Mouse (Mus musculus) thymus, postnatal 36 days (tissue): ENCODE measurements around the gene Trcg1.

Experiments used
- DNase-seq, 2 experiments: peaks; one replicate each; pipeline ENCODE4 v3.0.0; 2022; ENCODE audit warnings: mixed read lengths in 2 of 2

Trcg1 gene

DNA sequence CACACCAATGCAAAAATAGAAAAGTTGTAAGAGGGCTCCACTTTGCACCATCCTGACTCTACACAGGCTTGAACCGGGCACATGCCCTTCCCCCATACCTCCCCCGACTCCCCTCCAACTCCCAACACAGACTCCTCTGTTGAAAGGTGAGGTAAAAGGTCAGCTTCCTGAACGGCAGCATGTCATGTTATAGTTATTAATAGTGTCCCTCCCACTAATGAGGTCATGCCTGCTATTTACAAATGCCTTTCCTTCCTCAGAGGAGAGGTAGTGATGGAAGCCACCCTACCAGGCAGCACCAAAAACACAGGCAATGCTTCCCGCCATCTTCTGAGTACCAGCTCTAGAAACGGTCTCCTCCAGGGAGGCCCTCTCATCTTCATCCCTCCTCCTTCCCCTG, 28.8 kb downstream of the Trcg1 start:
- DNase-seq: no peak

DNA sequence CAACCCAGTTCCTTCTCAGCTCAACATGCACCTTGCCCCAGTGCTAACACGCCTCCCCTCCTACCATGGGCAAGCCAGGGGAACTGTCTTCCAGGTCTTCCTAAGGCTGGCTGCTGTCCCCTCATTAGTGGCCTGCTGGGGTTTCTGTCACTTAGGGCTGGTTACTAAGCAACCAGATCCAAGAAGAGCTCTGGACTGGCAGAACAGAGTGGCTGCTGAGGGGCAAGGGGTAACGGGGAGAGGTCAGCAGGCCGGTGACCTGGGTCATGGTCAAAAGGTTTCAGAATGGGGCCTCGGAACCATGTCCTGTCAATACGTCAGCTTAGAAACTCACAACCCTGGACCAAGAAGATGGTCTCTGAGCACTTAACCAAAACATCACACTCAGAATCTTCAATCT, 31.1 kb downstream of the Trcg1 start:
- no peak for DNase-seq

DNA sequence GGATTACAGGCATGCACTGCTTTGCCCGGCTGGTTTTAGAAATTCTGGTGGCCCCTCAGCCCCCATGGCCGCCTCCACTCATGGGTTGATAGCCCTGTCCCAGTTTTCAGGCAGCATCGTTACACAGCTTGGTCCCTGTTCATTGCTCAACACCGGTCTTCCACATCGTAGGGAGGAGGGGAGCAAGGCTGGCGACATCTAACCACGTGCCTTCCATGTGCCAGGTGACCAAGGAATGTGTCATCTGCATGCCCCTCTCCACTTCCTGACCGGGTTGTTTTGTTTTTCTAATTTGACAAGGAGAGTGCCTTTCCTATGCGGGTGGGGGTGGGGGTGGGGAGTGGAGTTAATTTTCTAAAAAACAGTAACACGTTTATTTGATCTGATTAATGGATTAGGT, 31.7 kb downstream of the Trcg1 start:
- no peak for DNase-seq

DNA sequence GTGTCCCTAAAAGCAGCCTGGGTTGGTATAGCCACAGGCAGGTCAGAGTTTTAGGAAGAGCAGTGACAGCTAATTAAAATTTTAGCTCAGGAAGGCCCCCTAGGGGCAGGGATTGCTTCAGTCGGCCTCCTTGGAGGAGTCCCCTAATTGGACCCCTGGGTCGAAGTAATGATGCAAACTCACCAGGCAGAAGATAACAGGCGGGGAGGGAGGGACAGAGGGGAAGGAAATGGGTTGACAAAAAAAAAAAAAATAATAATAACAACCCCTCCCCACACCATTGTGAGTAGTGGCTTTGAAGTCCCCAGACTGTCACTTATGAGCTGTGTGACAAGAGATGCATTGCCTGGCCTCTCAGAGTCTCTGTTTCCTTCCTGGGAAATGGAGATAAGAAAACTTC, 32.2 kb downstream of the Trcg1 start:
- DNase-seq: no peak

DNA sequence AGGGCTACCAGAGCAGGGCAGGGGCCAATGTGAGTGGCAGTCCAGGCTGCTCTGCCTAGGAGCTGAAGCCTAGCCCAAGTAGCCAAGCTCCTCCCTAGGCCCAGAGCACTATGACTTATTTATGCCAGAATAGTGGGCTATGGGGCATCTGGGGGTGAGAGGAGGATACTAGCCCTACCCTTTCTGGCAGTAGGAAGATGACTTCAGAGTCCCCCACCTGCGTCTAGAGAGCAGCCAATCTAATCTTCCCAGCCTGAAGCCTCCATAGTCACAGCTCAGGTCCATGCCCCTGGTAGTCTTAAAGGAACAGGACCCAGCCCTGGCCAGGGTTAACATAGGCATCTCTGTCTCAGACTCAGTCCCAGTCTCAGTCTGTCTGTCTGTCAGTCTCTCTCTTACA, 33.0 kb downstream of the Trcg1 start:
- no peak for DNase-seq

DNA sequence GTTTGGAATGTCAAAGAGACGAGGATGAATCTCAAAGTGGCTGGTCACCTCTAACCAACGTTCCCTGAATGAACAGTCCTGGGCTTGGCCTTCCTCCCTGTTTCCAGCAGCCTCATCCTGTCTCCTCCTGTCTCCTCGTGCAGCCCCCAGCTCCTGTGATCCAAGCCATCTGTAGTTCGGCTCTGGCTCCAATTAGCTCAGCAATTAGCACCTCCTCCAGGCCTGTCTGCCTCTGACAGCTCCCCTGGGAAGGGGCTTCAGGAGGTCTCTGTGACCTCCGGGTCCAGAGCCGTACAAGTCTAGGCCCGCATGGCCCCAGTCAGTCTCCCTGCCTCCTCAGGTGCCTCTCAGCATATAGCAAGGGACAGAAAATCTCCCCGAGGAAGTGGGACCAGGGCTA, 34.0 kb downstream of the Trcg1 start:
- no peak for DNase-seq

DNA sequence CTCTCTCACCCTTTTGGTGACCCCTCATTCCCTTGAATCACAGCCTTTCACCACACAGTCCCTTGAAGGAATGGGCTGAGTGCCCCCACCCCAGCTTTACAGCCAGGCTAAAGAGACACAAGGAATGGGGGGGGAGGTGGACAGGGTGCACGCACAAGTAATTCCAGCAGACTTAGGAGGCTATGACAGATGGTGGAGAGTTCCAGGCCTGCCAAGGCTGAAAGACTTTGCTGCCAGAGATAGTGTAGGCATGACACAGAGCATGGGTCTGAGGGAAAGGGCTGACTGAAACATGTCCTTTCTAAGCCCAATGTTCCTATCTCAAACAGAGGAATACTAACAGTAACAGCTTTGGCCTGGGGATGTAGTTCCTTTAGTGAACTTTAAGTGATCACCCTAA, 34.7 kb downstream of the Trcg1 start:
- DNase-seq: no peak

DNA sequence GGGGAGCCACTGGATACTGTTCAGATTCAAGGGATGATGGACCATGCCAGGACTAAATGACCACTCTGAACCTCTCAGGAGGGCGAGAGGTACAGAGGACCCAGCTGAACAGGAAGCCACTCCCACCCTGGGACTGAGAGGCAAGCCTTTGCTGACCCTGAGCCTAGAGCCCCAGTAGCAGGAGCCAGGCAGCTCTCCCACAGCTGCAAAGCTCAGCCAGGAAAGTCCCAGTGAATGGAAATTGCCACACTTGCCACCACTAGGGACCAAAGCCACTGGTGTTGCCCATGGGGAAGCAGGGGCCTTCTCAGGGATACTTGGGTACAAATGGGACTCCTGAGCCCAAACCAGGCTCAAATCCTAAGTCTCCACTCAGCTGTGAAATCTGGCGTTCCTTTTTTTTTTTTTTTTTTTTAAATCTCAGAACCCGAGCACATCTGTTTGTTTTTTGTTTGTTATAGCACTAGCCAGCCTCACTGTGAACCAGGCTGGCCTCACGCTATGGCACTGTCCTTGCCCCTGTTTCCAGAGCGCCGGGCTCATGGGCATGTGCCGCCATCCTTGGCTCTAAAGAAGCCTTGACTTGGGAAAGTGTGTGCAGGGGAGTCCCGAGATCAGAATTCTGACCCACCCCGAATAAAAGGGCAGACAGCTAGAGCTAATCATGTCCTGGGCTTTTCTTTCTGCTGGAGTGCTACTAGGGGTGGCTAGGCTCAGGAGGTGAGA, 35.6 kb downstream of the Trcg1 start:
- no peak for DNase-seq

DNA sequence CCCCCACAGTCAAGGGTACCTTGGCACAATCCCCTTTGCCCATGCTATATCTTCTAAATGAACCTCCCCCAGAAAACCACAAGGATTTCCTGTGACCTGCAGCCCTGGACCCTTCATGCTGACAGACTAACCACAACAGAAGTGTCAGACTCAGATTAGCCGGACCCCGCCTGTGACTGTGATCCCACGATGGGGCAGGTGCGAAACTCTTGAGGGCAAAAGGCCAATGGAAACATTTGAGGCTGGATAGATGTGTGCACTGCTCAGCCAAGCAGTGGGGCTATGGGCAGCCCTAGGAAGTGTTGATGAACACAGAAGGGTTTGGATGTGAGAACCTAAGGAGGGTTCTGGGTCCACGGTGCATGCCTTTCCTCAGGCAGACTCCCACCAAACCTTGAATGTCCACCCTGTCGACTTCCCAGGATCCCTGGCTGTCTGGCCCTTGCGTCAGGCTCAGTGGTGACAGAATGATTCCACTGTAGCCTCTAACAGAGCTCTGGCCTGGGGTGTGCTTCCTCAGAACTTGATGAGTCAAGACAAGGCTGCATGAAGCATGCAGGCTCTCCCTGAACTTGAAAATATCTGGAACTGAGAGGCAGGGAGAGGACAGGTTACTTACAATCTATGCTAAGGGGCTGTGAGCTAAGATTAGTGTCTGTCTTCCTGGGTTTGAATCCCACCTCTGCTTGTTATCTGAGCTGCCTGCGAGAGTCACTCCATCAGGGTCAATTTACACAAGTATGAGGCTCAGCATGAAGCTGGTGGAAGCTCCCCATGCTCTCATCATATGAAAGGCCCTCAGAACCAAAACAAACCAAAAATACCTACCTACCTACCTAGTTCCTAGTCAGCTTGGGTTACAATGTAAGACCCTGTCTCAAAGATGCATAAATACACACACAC, 36.8 kb downstream of the Trcg1 start:
- DNase-seq: peak in 1 of 2 experiments; percentile 29

DNA sequence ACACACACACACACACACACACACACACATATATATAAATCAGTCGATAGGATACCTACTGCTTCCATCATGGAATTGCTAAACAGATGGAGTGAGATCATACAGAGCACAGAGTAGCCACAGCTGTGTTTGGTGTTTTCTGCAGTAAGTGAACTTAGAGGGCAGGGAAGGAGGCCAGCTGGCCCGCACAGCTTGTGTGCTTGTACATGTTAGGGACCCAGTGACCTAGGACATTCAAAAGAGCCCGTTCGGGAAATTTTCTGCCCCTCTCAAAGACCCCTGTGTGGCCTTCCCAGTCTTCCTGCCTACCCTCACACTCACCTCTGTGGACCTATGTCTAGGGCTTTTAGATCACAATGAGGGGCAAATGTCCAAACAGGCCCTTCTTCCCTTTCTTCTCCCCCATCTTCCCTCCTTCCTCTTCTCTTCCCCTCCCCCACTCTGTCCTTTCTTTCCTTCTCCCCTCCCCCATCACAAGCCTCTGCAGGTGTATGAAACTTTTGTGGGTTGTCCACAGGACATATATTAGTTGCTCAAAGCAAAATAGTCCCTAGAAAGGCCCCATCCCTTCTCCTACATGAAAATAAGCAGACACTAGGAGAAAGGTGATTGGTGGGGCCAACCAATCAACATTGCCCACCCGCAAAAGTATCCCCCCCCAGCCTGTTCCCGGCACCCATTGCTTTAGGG, 37.6 kb downstream of the Trcg1 start:
- DNase-seq: no peak

DNA sequence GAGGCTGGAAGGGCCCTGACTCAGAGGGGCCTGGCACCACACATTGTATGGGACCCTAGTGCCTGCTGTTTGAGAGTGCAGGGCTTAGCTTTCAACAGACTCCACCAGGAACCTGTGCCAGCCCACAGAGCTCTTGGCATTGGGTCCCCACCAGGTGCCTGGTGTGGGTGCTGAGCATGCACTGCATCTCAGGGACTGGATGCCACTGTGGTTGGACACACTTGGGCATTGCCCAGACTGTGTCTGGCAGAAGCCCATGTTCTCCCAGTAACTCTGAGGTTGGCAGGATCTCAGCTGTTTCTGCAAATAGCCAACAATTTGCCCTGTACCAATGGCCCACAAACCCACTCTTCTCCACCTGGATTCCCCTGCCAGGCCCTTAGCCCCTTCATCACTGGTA, 40.0 kb downstream of the Trcg1 start:
- no peak for DNase-seq

DNA sequence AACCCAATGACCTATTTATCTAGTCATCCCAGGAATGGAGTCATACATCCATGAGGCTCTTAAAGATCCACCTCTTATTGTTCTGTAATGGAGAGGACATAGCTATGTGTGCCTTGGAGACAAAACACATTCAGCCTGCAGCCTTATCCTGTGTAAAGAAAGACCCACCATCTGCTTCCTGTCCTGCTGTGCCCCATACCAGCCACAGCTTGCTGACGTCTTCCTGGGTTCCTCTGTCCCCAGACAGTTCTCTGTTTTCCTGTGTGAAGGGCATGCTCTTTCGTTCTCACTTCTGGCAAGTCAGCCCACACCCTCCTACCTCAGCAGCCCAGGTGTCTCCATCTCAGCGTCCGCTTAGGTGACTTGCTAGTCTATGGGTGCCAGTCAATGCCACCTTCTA, 41.9 kb downstream of the Trcg1 start:
- peak; percentile 58 to 70 for DNase-seq

DNA sequence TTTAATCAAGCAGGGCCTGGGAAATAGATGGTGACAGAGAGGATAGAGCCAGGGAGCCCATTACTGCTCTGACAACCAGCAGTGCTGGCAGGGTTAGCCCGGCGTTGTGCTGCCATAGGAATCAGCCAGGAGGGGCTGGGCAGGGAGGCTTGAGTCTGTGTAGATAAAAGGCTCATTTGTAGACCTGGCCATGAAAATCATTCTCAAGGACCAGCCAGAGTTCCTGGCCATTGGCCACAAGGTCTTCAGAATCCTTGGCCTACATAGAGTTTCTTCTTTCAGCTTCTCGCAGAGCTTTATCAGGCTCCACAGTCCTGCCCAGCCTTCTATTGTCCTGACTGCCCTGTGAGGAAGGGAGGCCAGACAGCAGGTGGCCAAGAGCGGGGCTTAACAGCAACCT, 43.1 kb downstream of the Trcg1 start:
- DNase-seq: no peak

DNA sequence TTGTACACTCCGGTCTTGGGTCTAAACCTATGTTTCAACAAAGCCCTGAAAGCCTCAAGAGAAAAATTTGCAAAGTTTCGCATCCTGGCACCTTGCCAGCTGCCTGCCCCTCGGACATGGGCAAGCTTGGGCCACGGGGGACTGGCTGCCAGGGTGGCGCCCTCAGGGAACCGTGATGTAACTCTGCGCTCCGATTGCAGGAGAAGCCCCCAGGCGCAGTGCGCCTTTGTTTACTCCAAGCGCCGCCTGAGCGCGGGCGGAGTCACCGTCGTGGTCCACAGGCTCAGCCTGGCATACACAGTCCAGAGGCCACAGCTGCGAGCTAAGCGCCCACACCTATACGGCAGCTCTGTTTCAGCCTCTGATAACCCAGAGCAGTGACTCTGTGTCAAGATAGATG, 45.2 kb downstream of the Trcg1 start:
- peak in 1 of 2 experiments; percentile 17 for DNase-seq

DNA sequence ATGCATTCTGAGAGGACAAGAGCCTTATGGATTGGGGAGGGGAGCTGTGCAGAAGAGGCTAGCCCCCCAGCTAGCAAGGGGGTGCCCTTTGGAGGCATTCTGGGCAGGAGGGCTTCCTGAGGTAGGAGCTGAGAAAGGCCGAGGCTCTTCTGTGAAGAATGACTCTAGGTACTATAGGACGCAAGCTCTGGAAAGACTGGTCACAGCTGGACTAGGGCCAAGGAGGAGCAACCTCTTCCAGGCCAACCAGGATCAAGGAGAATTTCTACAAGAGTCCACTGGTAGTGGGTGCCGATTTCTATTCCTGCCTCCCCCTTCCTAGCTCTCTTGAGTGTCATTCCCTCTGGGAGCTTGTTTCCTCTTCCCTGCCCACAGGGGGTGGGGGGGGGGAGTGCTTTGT, 46.3 kb downstream of the Trcg1 start:
- DNase-seq: no peak

DNA sequence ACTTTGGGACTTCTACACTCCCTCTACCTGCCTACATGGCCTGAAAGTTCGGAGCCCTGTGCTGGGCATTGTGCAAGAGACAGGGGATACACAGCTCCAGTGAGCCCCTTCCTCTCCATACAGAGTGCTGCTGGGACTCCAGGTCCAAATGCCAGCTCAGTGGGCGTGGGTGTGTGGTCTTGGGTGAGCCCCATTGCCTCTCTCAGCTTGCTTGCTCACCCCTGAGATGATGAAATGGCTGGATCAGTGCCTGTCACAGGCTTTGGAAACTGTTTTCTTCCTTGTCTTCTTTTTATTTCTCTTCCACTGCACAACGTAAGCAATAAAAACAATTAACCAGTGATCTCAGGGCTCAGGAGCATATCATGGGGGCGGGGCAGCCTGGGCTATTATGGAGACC, 47.0 kb downstream of the Trcg1 start:
- no peak for DNase-seq

DNA sequence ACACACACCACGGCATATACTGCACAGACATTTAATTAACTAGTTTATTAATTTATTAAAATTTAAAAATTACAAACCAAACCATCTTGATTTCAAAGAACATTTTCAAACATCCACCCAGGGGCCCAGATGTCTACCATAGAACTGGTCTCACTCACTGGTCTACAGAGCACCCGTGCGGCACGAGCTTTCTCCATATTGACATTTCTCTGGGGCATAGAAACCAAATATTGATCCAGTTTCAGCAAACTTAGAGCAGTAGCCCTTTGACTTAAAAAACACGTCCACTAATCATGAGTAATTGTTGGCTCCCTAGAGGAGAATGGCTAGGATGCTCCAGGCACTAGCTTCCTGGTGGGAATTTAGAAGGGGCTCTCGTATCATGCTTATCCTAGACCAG, 50.8 kb downstream of the Trcg1 start:
- DNase-seq: no peak

DNA sequence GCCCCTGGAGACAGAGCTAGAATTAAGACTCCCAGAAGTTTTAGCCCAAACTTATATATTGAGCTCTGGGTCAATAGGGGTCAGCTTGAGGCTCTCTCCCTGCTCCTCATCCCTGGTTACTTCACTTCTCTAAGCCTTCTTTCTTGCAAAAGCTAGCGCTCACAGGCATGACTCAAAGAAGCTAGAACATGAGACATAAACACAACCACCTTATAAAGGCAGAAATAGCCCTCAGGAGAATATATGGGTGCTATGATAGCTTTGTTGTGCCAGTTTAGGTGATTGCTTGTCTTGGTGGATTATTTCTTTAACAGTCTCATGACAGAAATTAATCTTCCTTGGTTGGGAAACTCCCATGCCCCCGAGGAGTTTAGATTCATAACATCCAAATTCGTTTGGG, 58.5 kb downstream of the Trcg1 start:
- no peak for DNase-seq

DNA sequence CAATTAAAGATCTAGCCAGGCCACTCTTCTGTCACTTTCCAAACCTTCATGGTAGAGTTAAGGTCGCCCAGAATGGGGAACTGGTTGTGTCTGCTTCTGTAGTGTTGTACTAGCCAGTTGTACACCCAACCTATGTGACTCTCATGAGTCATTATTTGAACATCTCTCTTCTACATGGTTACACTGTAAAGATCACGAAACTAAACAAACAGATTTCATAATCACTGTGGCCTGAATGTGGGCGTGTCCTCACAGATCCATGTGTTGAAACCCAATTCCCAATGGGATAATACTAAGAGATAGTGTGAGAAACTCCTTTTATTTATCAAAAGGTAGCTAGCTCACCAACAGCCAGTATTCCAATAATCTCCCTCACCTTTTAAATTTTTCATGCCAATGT, 59.3 kb downstream of the Trcg1 start:
- no peak for DNase-seq

DNA sequence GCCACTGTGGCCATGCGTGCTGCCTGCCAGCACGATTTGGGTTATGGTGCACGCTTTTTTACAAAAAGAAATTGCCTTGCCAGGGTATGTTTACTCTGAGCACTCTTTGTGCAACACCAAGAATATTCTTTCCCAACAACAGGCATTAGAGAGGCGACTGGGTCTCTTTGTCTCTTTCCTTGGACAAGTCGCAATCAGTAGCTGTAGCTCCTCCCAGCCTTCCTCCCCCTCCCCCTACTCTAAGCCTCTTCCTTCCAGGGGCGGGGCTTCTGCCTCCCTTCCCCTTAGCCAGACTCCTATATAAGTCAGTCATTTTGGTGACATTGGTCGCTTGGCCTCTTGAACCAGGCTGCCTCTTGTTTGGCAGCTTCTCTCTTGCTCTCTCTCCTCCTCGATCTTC, 59.9 kb downstream of the Trcg1 start:
- no peak for DNase-seq

DNA sequence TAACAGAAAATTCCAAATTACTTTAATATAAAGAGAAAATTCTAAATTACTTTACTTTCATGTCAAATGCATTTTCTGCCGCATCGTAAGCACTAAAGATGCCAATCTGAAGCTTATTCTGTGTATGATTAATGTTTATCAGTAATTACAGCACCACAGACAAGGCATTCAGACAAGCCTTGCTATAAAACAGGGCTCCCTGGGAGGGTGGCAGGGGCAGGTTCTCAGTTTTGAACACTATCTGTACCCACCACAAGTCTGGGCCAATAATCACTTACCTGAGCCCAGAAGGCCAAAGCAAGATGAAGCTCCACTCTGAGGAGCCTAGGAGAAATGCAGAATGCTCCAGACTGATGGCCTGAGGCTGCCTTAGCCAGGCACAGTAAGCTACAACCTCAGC, 61.6 kb downstream of the Trcg1 start:
- no peak for DNase-seq
